11 mouse cellular contexts compared by ENCODE assay signal in genomic region chr2:167445911-167446780, GRCm38 (mm10). TPM values are rescaled to one million over a fixed set of nuclear protein-coding genes. Genes with fewer than 3 reads are reported as not detected.
A peak's percentile ranks its signal among the peaks of the same experiment; 100 is the strongest.
DNase-seq lines count a peak whose midpoint lies in the region; ATAC-seq and TF ChIP-seq lines count a peak whose summit lies in the region.
"Had no signal": no experiment of that assay in that cellular context is flagged by ENCODE, and none has a peak within 500 bp of the region (broad histone marks: within the 10 kb centered on the region; RNA-seq: fewer than 3 reads in every experiment).

No protein-coding gene starts in this region.

- H3K9me3 ChIP-seq in heart, embryonic 13.5 days, result no peaks in the 10 kb centered on the region
- no peaks in the 10 kb centered on the region for H3K9me3 ChIP-seq in midbrain, postnatal 0 days (ENCODE audit: low read length)
- no peaks in the 10 kb centered on the region for H3K9me3 ChIP-seq in midbrain, embryonic 11.5 days (ENCODE audit: control insufficient read depth, low read length)
- no peaks in the 10 kb centered on the region for H3K9me3 ChIP-seq in liver, embryonic 15.5 days (replicated peaks)
- H3K9me3 ChIP-seq: forebrain, embryonic 15.5 days; midbrain, embryonic 12.5 days had no signal

- TF ChIP-seq CTCF in midbrain, postnatal 0 days (IDR thresholded peaks at IDR 0.05), result no peak

- H3K4me3 ChIP-seq in heart, embryonic 13.5 days, result no peak overlapping the region
- H3K4me3 ChIP-seq in midbrain, postnatal 0 days (ENCODE audit: low read depth, low read length), result no peak overlapping the region
- H3K4me3 ChIP-seq in midbrain, embryonic 11.5 days (ENCODE audit: low read depth, low read length), result no peak overlapping the region
- no peak overlapping the region for H3K4me3 ChIP-seq in liver, embryonic 15.5 days (replicated peaks)
- H3K4me3 ChIP-seq: forebrain, embryonic 15.5 days; midbrain, embryonic 12.5 days had no signal

- H3K9ac ChIP-seq in heart, embryonic 13.5 days, result no peak overlapping the region
- H3K9ac ChIP-seq in midbrain, postnatal 0 days (replicated peaks; ENCODE audit: low read length, poor library complexity, severe bottlenecking), result no peak overlapping the region
- no peak overlapping the region for H3K9ac ChIP-seq in midbrain, embryonic 11.5 days (ENCODE audit: low read length)
- 0 out of 2 replicates have a peak overlapping the region, but pooled peaks have one; percentile 6 for H3K9ac ChIP-seq in liver, embryonic 15.5 days
- H3K9ac ChIP-seq: forebrain, embryonic 15.5 days; midbrain, embryonic 12.5 days had no signal

- no peak for DNase-seq in heart, postnatal 36 days
- DNase-seq in midbrain, postnatal 0 days (ENCODE audit: low spot score), result peak; percentile 53
- DNase-seq in midbrain, embryonic 11.5 days (ENCODE audit: low spot score, missing footprints), result no peak
- peak; percentile 61 for DNase-seq in adrenal gland, postnatal 10 days
- no peak for DNase-seq in embryo, embryonic 11 days
- DNase-seq in lung, adult 18-20 months, result no peak
- DNase-seq: thymus, postnatal 14 days had no signal

- intact Hi-C loops in heart, postnatal 36 days (cut with DNase I), result no loop called here

- H3K4me1 ChIP-seq in heart, embryonic 13.5 days, result peaks cover 24% of the 10 kb centered on the region
- H3K4me1 ChIP-seq in midbrain, postnatal 0 days (ENCODE audit: insufficient read depth, low read length), result no peaks in the 10 kb centered on the region
- no peaks in the 10 kb centered on the region for H3K4me1 ChIP-seq in midbrain, embryonic 11.5 days (ENCODE audit: control insufficient read depth, insufficient read depth, low read length)
- H3K4me1 ChIP-seq in liver, embryonic 15.5 days (replicated peaks), result peaks cover 47% of the 10 kb centered on the region
- H3K4me1 ChIP-seq: forebrain, embryonic 15.5 days; midbrain, embryonic 12.5 days had no signal

- H3K27ac ChIP-seq in heart, embryonic 13.5 days (replicated peaks), result peak overlapping the region; percentile 1; the same call in 1 of the 2 replicates
- H3K27ac ChIP-seq in midbrain, postnatal 0 days (ENCODE audit: low read depth, low read length), result no peak overlapping the region
- H3K27ac ChIP-seq in midbrain, embryonic 11.5 days (ENCODE audit: low read depth, low read length), result no peak overlapping the region
- peak overlapping the region; percentile 89 for H3K27ac ChIP-seq in liver, embryonic 15.5 days (replicated peaks)
- H3K27ac ChIP-seq: forebrain, embryonic 15.5 days; midbrain, embryonic 12.5 days had no signal

- H3K27me3 ChIP-seq in heart, embryonic 13.5 days (replicated peaks), result no peaks in the 10 kb centered on the region
- H3K27me3 ChIP-seq in midbrain, postnatal 0 days (ENCODE audit: insufficient read depth, low read length), result no peaks in the 10 kb centered on the region
- H3K27me3 ChIP-seq in midbrain, embryonic 11.5 days (ENCODE audit: control insufficient read depth, insufficient read depth, low read length), result no peaks in the 10 kb centered on the region
- no peaks in the 10 kb centered on the region for H3K27me3 ChIP-seq in liver, embryonic 15.5 days
- H3K27me3 ChIP-seq: forebrain, embryonic 15.5 days; midbrain, embryonic 12.5 days had no signal

- no peak overlapping the region for H3K4me2 ChIP-seq in heart, embryonic 13.5 days
- H3K4me2 ChIP-seq in midbrain, postnatal 0 days (ENCODE audit: low read depth, low read length, poor library complexity, severe bottlenecking), result no peak overlapping the region
- H3K4me2 ChIP-seq in midbrain, embryonic 11.5 days, result no peak overlapping the region
- peak overlapping the region; percentile 1 for H3K4me2 ChIP-seq in liver, embryonic 15.5 days
- H3K4me2 ChIP-seq: forebrain, embryonic 15.5 days; midbrain, embryonic 12.5 days had no signal

- ATAC-seq in heart, embryonic 13.5 days (ENCODE audit: extremely low read depth, insufficient number of reproducible peaks, low FRiP score, low TSS enrichment), result no peak
- no peak for ATAC-seq in midbrain, postnatal 0 days (ENCODE audit: low FRiP score)
- ATAC-seq in midbrain, embryonic 11.5 days (ENCODE audit: low FRiP score), result no peak
- no peak for ATAC-seq in liver, embryonic 15.5 days (ENCODE audit: insufficient read depth)
- ATAC-seq: forebrain, embryonic 15.5 days had no signal

- WGBS in heart, embryonic 13.5 days, result 71% methylated on average over 20 of the region's 20 CpGs
- 74% methylated on average over 20 of the region's 20 CpGs for WGBS in midbrain, postnatal 0 days
- WGBS in midbrain, embryonic 11.5 days, result 87% methylated on average over 20 of the region's 20 CpGs
- 70% methylated on average over 20 of the region's 20 CpGs for WGBS in liver, embryonic 15.5 days (ENCODE audit: insufficient replicate concordance)

- peaks cover 96% of the 10 kb centered on the region for H3K36me3 ChIP-seq in heart, embryonic 13.5 days
- peaks cover 41% of the 10 kb centered on the region for H3K36me3 ChIP-seq in midbrain, postnatal 0 days (ENCODE audit: insufficient read depth, low read length)
- peaks cover 6% of the 10 kb centered on the region; the same call in 1 of the 2 replicates for H3K36me3 ChIP-seq in midbrain, embryonic 11.5 days (ENCODE audit: control insufficient read depth, insufficient read depth, low read length)
- H3K36me3 ChIP-seq in liver, embryonic 15.5 days (replicated peaks), result peaks cover 90% of the 10 kb centered on the region

RNA-seq across cellular contexts. Expression of gene Slc9a8, which starts 24.6 kb away (rescaled TPM):
- 17.4 and 18.7 TPM in 2 replicates for polyA plus RNA-seq in heart, embryonic 13.5 days (2015; fragmentation: Nextera tagmentation; extraction: Ambion mirVana)
- total RNA-seq in heart, postnatal 36 days (2021), result 10 to 100 TPM; 24.7 to 27.9 TPM
- total RNA-seq in midbrain, postnatal 0 days (2014; rRNA removed), result 30.6 and 36.2 TPM in 2 replicates
- 17.9 TPM in 2 replicates for polyA plus RNA-seq in midbrain, postnatal 0 days (2015; fragmentation: Nextera tagmentation; extraction: Ambion mirVana)
- 15.1 and 17.2 TPM in 2 replicates for polyA plus RNA-seq in midbrain, embryonic 11.5 days (2014; fragmentation: Nextera tagmentation; extraction: Ambion mirVana)
- total RNA-seq in adrenal gland, postnatal 10 days (2021), result 10 to 100 TPM; 28.8 to 37.0 TPM
- 12.7 and 15.2 TPM in 2 replicates for polyA plus RNA-seq in liver, embryonic 15.5 days (2015; fragmentation: Nextera tagmentation; extraction: Ambion mirVana)

RNA-seq across cellular contexts. Expression of gene Rnf114, which starts 46.3 kb away (rescaled TPM):
- 58.0 and 65.0 TPM in 2 replicates for polyA plus RNA-seq in heart, embryonic 13.5 days (2015; fragmentation: Nextera tagmentation; extraction: Ambion mirVana)
- 10 to 100 TPM; 68.2 to 70.1 TPM for total RNA-seq in heart, postnatal 36 days (2021)
- total RNA-seq in midbrain, postnatal 0 days (2014; rRNA removed), result 78.2 and 83.4 TPM in 2 replicates
- 84.2 and 84.9 TPM in 2 replicates for polyA plus RNA-seq in midbrain, postnatal 0 days (2015; fragmentation: Nextera tagmentation; extraction: Ambion mirVana)
- polyA plus RNA-seq in midbrain, embryonic 11.5 days (2014; fragmentation: Nextera tagmentation; extraction: Ambion mirVana), result 140 and 150 TPM in 2 replicates
- 10 to 100 TPM; 51.0 to 55.9 TPM for total RNA-seq in adrenal gland, postnatal 10 days (2021)
- 35.3 and 38.2 TPM in 2 replicates for polyA plus RNA-seq in liver, embryonic 15.5 days (2015; fragmentation: Nextera tagmentation; extraction: Ambion mirVana)

RNA-seq across cellular contexts. Expression of gene Spata2, which starts 46.5 kb away (rescaled TPM):
- polyA plus RNA-seq in heart, embryonic 13.5 days (2015; fragmentation: Nextera tagmentation; extraction: Ambion mirVana), result 13.5 and 14.6 TPM in 2 replicates
- total RNA-seq in heart, postnatal 36 days (2021), result 10 to 100 TPM; 13.6 to 14.6 TPM
- 39.2 and 41.5 TPM in 2 replicates for total RNA-seq in midbrain, postnatal 0 days (2014; rRNA removed)
- 27.6 and 29.9 TPM in 2 replicates for polyA plus RNA-seq in midbrain, postnatal 0 days (2015; fragmentation: Nextera tagmentation; extraction: Ambion mirVana)
- 15.6 and 15.8 TPM in 2 replicates for polyA plus RNA-seq in midbrain, embryonic 11.5 days (2014; fragmentation: Nextera tagmentation; extraction: Ambion mirVana)
- 10 to 100 TPM; 26.5 to 28.9 TPM for total RNA-seq in adrenal gland, postnatal 10 days (2021)
- 8.1 and 8.3 TPM in 2 replicates for polyA plus RNA-seq in liver, embryonic 15.5 days (2015; fragmentation: Nextera tagmentation; extraction: Ambion mirVana)

Comparison
In these comparisons a context has a peak if more than half of its experiments do, and no peak if none do; other contexts are left out.
1. DNase-seq: peak in midbrain, postnatal 0 days (single experiment) and adrenal gland, postnatal 10 days (single experiment); none in heart, postnatal 36 days (0 of 2), midbrain, embryonic 11.5 days (single experiment), embryo, embryonic 11 days (single experiment) and lung, adult 18-20 months (0 of 2).
2. H3K27ac ChIP-seq: peak in heart, embryonic 13.5 days (single experiment) and liver, embryonic 15.5 days (single experiment); none in midbrain, postnatal 0 days (single experiment) and midbrain, embryonic 11.5 days (single experiment).